Mouse (Mus musculus): Measurements from ENCODE around the gene Slc26a8.

DNA sequence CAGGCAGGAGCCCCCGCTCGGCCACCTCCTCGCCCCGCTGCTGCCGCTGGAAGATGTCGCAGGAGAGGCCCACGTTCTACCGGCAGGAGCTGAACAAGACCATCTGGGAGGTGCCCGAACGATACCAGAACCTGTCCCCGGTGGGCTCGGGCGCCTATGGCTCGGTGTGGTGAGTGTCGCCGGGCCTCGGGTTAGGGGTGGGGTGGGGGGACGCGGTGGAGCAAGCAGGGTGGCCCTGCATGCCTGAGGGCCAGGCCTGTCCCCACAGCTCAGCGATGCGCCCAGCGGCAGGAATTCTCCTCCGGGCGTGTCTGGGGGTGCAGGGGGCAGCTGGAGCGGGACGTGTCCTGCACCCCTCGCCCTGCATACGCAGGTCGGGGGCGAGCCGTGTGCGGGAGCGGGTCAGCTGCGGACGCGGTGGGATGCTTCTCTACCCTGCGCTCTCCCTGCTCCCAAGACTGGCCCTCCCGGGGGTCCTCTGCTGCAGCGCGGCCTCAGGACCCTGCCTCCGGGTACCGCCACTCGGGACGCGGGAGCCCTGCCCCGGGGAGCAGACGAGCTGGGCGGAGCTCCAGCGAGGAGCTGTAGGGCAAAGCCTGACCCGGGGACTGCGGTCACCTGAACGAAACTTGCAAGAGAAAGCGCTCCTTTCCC, 1.8 kb upstream of the Slc26a8 start:
- TF ChIP-seq ZNF384 (IDR thresholded peaks at IDR 0.05; ENCODE audit: low read depth, low read length) (no peak; the same call in 1 of the 2 replicates), ZC3H11A (IDR thresholded peaks at IDR 0.05; ENCODE audit: borderline replicate concordance, low read depth, low read length) (no peak), MAFK (IDR thresholded peaks at IDR 0.05; ENCODE audit: insufficient read depth, low read depth, low read length) (no peak), CHD2 (IDR thresholded peaks at IDR 0.05; ENCODE audit: low read depth, low read length) (no peak)

Data from ES-E14 (cell line).